Mouse (Mus musculus): ENCODE measurements around the gene Hspa2. TPM values are rescaled to one million over a fixed set of nuclear protein-coding genes. Genes with fewer than 3 reads are reported as not detected.
"Not testable (repeated sequence)": the region's sequence is repeated elsewhere in the genome, so short reads cannot be mapped to it uniquely, and the experiment has no call there.

Hspa2 gene
- polyA plus RNA-seq, 1 experiment from 2014 or later = 1.4 TPM

- H3K36me3 ChIP-seq (ENCODE audit: control insufficient read depth, insufficient read depth) = no peaks in the 10 kb centered on the region
- H3K27me3 ChIP-seq (ENCODE audit: control insufficient read depth, insufficient read depth, low read depth, low read length) = peaks cover 28% of the 10 kb centered on the region
- WGBS (ENCODE audit: insufficient replicate concordance) = 30% methylated on average over 8 of the region's 8 CpGs
- no peak for ATAC-seq (ENCODE audit: low read depth)
- no peak overlapping the region for H3K27ac ChIP-seq (ENCODE audit: low read length)
- H3K4me3 ChIP-seq (ENCODE audit: low read depth, low read length) = no peak overlapping the region
- H3K4me2 ChIP-seq (ENCODE audit: low read depth, low read length) = no peak overlapping the region
- H3K4me1 ChIP-seq (ENCODE audit: control insufficient read depth, low read depth, low read length) = no peaks in the 10 kb centered on the region
- H3K9ac ChIP-seq (ENCODE audit: low read depth, low read length) = no peak overlapping the region
- no peaks in the 10 kb centered on the region for H3K9me3 ChIP-seq (replicated peaks; ENCODE audit: control insufficient read depth, low read length)
These were observed 31.6 kb downstream of the Hspa2 start for GRCm38 (mm10) chr12:76435549-76435948.

GRCm38 (mm10) chr12:76443488-76443887, 39.5 kb downstream of the Hspa2 start:
- H3K4me3 ChIP-seq (ENCODE audit: low read depth, low read length); H3K27me3 ChIP-seq (ENCODE audit: control insufficient read depth, insufficient read depth, low read depth, low read length); H3K36me3 ChIP-seq (ENCODE audit: control insufficient read depth, insufficient read depth); ATAC-seq (ENCODE audit: low read depth); H3K4me1 ChIP-seq (ENCODE audit: control insufficient read depth, low read depth, low read length); H3K9ac ChIP-seq (ENCODE audit: low read depth, low read length); H3K9me3 ChIP-seq (replicated peaks; ENCODE audit: control insufficient read depth, low read length); H3K4me2 ChIP-seq (ENCODE audit: low read depth, low read length); H3K27ac ChIP-seq (ENCODE audit: low read length): not testable (repeated sequence)
- 52% methylated on average over 6 of the region's 6 CpGs for WGBS (ENCODE audit: insufficient replicate concordance)

GRCm38 (mm10) chr12:76444359-76444772, 40.4 kb downstream of the Hspa2 start:
- no peak overlapping the region for H3K9ac ChIP-seq (ENCODE audit: low read depth, low read length)
- H3K36me3 ChIP-seq (ENCODE audit: control insufficient read depth, insufficient read depth) = no peaks in the 10 kb centered on the region
- no peak overlapping the region for H3K4me2 ChIP-seq (ENCODE audit: low read depth, low read length)
- H3K9me3 ChIP-seq (replicated peaks; ENCODE audit: control insufficient read depth, low read length) = no peaks in the 10 kb centered on the region
- H3K4me1 ChIP-seq (ENCODE audit: control insufficient read depth, low read depth, low read length) = no peaks in the 10 kb centered on the region
- ATAC-seq (ENCODE audit: low read depth) = no peak
- peak overlapping the region; percentile 33 for H3K4me3 ChIP-seq (ENCODE audit: low read depth, low read length)
- WGBS (ENCODE audit: insufficient replicate concordance) = 48% methylated on average over 10 of the region's 10 CpGs
- H3K27ac ChIP-seq (ENCODE audit: low read length) = no peak overlapping the region
- H3K27me3 ChIP-seq (ENCODE audit: control insufficient read depth, insufficient read depth, low read depth, low read length) = no peaks in the 10 kb centered on the region

GRCm38 (mm10) chr12:76444862-76445261, 40.9 kb downstream of the Hspa2 start:
- no peak overlapping the region for H3K27ac ChIP-seq (ENCODE audit: low read length)
- H3K4me2 ChIP-seq (ENCODE audit: low read depth, low read length) = no peak overlapping the region
- peak overlapping the region; percentile 33 for H3K4me3 ChIP-seq (ENCODE audit: low read depth, low read length)
- no peaks in the 10 kb centered on the region for H3K4me1 ChIP-seq (ENCODE audit: control insufficient read depth, low read depth, low read length)
- no peak for ATAC-seq (ENCODE audit: low read depth)
- H3K9ac ChIP-seq (ENCODE audit: low read depth, low read length) = no peak overlapping the region
- H3K36me3 ChIP-seq (ENCODE audit: control insufficient read depth, insufficient read depth) = no peaks in the 10 kb centered on the region
- H3K9me3 ChIP-seq (replicated peaks; ENCODE audit: control insufficient read depth, low read length) = no peaks in the 10 kb centered on the region
- no peaks in the 10 kb centered on the region for H3K27me3 ChIP-seq (ENCODE audit: control insufficient read depth, insufficient read depth, low read depth, low read length)
- 58% methylated on average over 6 of the region's 6 CpGs for WGBS (ENCODE audit: insufficient replicate concordance)

GRCm38 (mm10) chr12:76446201-76446600, 42.2 kb downstream of the Hspa2 start:
- H3K27me3 ChIP-seq (ENCODE audit: control insufficient read depth, insufficient read depth, low read depth, low read length) = no peaks in the 10 kb centered on the region
- no peaks in the 10 kb centered on the region for H3K9me3 ChIP-seq (replicated peaks; ENCODE audit: control insufficient read depth, low read length)
- no peak overlapping the region for H3K9ac ChIP-seq (ENCODE audit: low read depth, low read length)
- no peaks in the 10 kb centered on the region for H3K4me1 ChIP-seq (ENCODE audit: control insufficient read depth, low read depth, low read length)
- H3K4me3 ChIP-seq (ENCODE audit: low read depth, low read length) = no peak overlapping the region
- ATAC-seq (ENCODE audit: low read depth) = no peak
- no peak overlapping the region for H3K27ac ChIP-seq (ENCODE audit: low read length)
- H3K4me2 ChIP-seq (ENCODE audit: low read depth, low read length) = no peak overlapping the region
- 68% methylated on average over 11 of the region's 11 CpGs for WGBS (ENCODE audit: insufficient replicate concordance)
- H3K36me3 ChIP-seq (ENCODE audit: control insufficient read depth, insufficient read depth) = no peaks in the 10 kb centered on the region

- no peak overlapping the region for H3K4me2 ChIP-seq (ENCODE audit: low read depth, low read length)
- no peak overlapping the region for H3K4me3 ChIP-seq (ENCODE audit: low read depth, low read length)
- H3K27me3 ChIP-seq (ENCODE audit: control insufficient read depth, insufficient read depth, low read depth, low read length) = no peaks in the 10 kb centered on the region
- no peak overlapping the region for H3K27ac ChIP-seq (ENCODE audit: low read length)
- no peak overlapping the region for H3K9ac ChIP-seq (ENCODE audit: low read depth, low read length)
- H3K36me3 ChIP-seq (ENCODE audit: control insufficient read depth, insufficient read depth) = no peaks in the 10 kb centered on the region
- ATAC-seq (ENCODE audit: low read depth) = no peak
- no peaks in the 10 kb centered on the region for H3K9me3 ChIP-seq (replicated peaks; ENCODE audit: control insufficient read depth, low read length)
- 69% methylated on average over 6 of the region's 6 CpGs for WGBS (ENCODE audit: insufficient replicate concordance)
- H3K4me1 ChIP-seq (ENCODE audit: control insufficient read depth, low read depth, low read length) = no peaks in the 10 kb centered on the region
These were observed 44.2 kb downstream of the Hspa2 start for GRCm38 (mm10) chr12:76448127-76448526.

GRCm38 (mm10) chr12:76452203-76452602, 48.2 kb downstream of the Hspa2 start:
- Histone ChIP-seq H3K4me3 (ENCODE audit: low read depth, low read length) (no peak overlapping the region), H3K4me1 (ENCODE audit: control insufficient read depth, low read depth, low read length) (no peaks in the 10 kb centered on the region), H3K9ac (ENCODE audit: low read depth, low read length) (no peak overlapping the region), H3K9me3 (replicated peaks; ENCODE audit: control insufficient read depth, low read length) (no peaks in the 10 kb centered on the region), H3K4me2 (ENCODE audit: low read depth, low read length) (no peak overlapping the region), H3K27me3 (ENCODE audit: control insufficient read depth, insufficient read depth, low read depth, low read length) (no peaks in the 10 kb centered on the region), H3K36me3 (ENCODE audit: control insufficient read depth, insufficient read depth) (no peaks in the 10 kb centered on the region), H3K27ac (ENCODE audit: low read length) (no peak overlapping the region)
- no peak for ATAC-seq (ENCODE audit: low read depth)
- WGBS (ENCODE audit: insufficient replicate concordance) = 61% methylated on average over 2 of the region's 2 CpGs

Other genes with a start within 250 kb of the Hspa2 start
- gene Esr2, start 226.9 kb upstream of the Hspa2 start, polyA plus RNA-seq (2015; fragmentation: Nextera tagmentation; extraction: Ambion mirVana) = not detected in 2 replicates
- 0.11 TPM in 1 of 2 replicates, not detected in the other for gene Tex21, start 157.4 kb upstream of the Hspa2 start, polyA plus RNA-seq (2015; fragmentation: Nextera tagmentation; extraction: Ambion mirVana)
- gene Mthfd1, start 148.9 kb upstream of the Hspa2 start, polyA plus RNA-seq (2015; fragmentation: Nextera tagmentation; extraction: Ambion mirVana) = 100 and 102 TPM in 2 replicates
- gene Akap5, start 79.3 kb upstream of the Hspa2 start, polyA plus RNA-seq (2015; fragmentation: Nextera tagmentation; extraction: Ambion mirVana) = 0.16 and 0.21 TPM in 2 replicates
- 4.1 and 4.8 TPM in 2 replicates for gene Zbtb25, start 34.6 kb upstream of the Hspa2 start, polyA plus RNA-seq (2015; fragmentation: Nextera tagmentation; extraction: Ambion mirVana)
- gene Zbtb1, start 33.9 kb upstream of the Hspa2 start, polyA plus RNA-seq (2015; fragmentation: Nextera tagmentation; extraction: Ambion mirVana) = 2.9 and 3.4 TPM in 2 replicates
- 0.08 and 0.11 TPM in 2 replicates for gene Ppp1r36, start 13.4 kb downstream of the Hspa2 start, polyA plus RNA-seq (2015; fragmentation: Nextera tagmentation; extraction: Ambion mirVana)
- 4.2 and 5.5 TPM in 2 replicates for gene Plekhg3, start 126.7 kb downstream of the Hspa2 start, polyA plus RNA-seq (2015; fragmentation: Nextera tagmentation; extraction: Ambion mirVana)